Mouse (Mus musculus) embryonic facial prominence, embryonic 15.5 days (tissue): ENCODE measurements around the gene Gm21987. TPM values are rescaled to one million over a fixed set of nuclear protein-coding genes. Genes with fewer than 3 reads are reported as not detected.

Source experiments
- ATAC-seq: fragments of 200-750 bp; cut with Nextera tagmentation; 2 replicates; pipeline ENCODE4 v1.8.0; 2017; ENCODE audit warnings: low read depth, moderate TSS enrichment; ENCODE audit not compliant: insufficient number of reproducible peaks, low FRiP score, low TSS enrichment
- H3K27ac ChIP-seq: fragments of 300-500 bp; sonication (generic); replicated peaks from 2 replicates; pipeline ENCODE4 v1.5.1; 2015; ENCODE audit warnings: mild to moderate bottlenecking, inconsistent platforms
- H3K27me3 ChIP-seq: fragments of 300-500 bp; sonication (generic); 2 replicates; pipeline ENCODE4 v1.6.1; 2015; ENCODE audit warnings: inconsistent platforms
- H3K36me3 ChIP-seq: fragments of 300-500 bp; sonication (generic); 2 replicates; pipeline ENCODE4 v1.6.1; 2015; ENCODE audit warnings: mild to moderate bottlenecking, inconsistent platforms
- H3K4me1 ChIP-seq: fragments of 300-500 bp; sonication (generic); 2 replicates; pipeline ENCODE4 v1.6.1; 2015; ENCODE audit warnings: inconsistent platforms
- H3K4me2 ChIP-seq: fragments of 300-500 bp; sonication (generic); replicated peaks from 2 replicates; pipeline ENCODE4 v1.6.1; 2015; ENCODE audit warnings: mild to moderate bottlenecking, inconsistent platforms
- H3K4me3 ChIP-seq: fragments of 300-500 bp; sonication (generic); replicated peaks from 2 replicates; pipeline ENCODE4 v1.5.1; 2015; ENCODE audit warnings: mild to moderate bottlenecking, inconsistent platforms
- H3K9ac ChIP-seq: fragments of 300-500 bp; sonication (generic); 2 replicates; pipeline ENCODE4 v1.6.1; 2015; ENCODE audit warnings: inconsistent platforms
- H3K9me3 ChIP-seq: fragments of 300-500 bp; sonication (generic); replicated peaks from 2 replicates; pipeline ENCODE4 v1.6.1; 2016; ENCODE audit warnings: inconsistent platforms
- WGBS: fragments of 180-500 bp; shearing (Covaris S2); methylation state at CpG from one replicate; pipeline ENCODE4 v1.1.7; 2015; 5-methylcytosine and 5-hydroxymethylcytosine counted together
- polyA plus RNA-seq: library from polyadenylated mRNA; unstranded; fragments of >200 nt; fragmentation: Nextera tagmentation; extraction: Ambion mirVana; gene quantifications from 2 replicates; pipeline ENCODE4 v1.2.1, GENCODE M21; 2015

Gene Gm21987
- polyA plus RNA-seq: not detected in 2 replicates

DNA sequence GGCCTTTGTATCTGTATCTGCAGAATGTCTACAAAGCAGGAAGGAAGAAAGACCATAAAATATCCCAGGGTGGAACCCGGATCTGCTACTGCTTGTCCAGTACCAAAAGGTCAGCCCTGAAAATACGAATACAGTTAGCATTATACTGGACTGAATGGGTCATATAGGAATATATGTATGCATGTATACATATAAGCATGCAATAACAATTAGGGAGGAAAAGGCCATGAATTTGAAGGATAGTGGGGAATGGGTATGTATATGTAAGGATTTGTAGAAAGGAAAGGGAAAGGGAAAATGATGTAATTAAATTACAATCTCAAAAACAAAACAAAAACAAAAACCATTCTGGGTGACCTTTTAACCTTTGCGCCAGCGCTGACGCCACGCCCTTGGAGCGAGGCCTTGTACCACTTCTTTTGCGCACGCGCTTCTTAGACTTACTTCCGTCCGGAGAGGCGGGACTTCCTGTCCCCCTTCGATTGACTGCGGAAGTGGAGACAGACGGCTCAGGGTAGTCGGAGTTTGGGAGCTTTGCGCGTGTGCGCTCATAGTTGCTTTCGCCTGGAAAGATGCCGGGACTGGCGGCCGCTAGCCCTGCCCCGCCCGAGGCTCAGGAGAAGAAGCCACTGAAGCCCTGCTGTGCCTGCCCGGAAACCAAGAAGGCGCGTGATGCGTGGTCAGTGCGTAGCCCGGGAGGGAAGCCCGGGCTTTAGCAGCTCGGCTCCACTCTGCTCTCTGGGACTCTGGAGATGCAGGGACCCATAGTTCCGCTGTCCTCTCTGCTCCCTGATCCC lies at the start of gene Gm21987, which contains the start of gene Cox17:
Gene Gm21987 (plus strand): TSS at position 512 of the 797 bp plus-strand sequence.
Gene Cox17 (plus strand): TSS at position 463 of the 797 bp plus-strand sequence.
- Histone ChIP-seq H3K9ac (peak within 1 kb of the TSS; percentile 77), H3K36me3 (peaks cover 20% of the 10 kb centered on the region), H3K9me3 (no peaks in the 10 kb centered on the region), H3K4me2 (peak within 1 kb of the TSS; percentile 55), H3K4me3 (peak within 1 kb of the TSS; percentile 94), H3K27ac (peak within 1 kb of the TSS; percentile 89), H3K27me3 (no peaks in the 10 kb centered on the region), H3K4me1 (peaks cover 9% of the 10 kb centered on the region)
- WGBS: 3% methylated on average over 35 of the region's 35 CpGs
- peak; percentile 94 for ATAC-seq

DNA sequence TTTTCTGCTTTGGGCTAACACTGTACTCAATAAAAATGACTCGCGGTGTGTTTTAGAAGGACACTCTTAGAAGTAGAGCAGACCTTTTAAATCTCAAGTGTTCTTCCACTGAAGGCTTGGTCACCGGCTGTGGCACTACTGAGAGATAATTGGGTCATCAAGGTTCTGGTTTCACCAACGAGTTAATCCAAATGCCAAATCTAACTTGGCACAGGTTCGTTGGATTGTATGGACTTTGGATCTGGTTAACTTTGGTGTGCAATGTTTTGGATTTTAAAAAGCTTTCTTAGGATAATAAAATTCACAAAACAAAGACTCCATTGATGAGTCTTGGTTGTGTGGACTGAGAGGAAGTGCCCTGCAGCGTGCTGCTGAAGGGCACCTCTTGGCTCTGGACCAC lies 48.4 kb upstream of the Gm21987 start:
- Histone ChIP-seq H3K27ac (no peak overlapping the region), H3K4me2 (no peak overlapping the region), H3K36me3 (no peaks in the 10 kb centered on the region), H3K9me3 (no peaks in the 10 kb centered on the region), H3K27me3 (no peaks in the 10 kb centered on the region), H3K4me1 (no peaks in the 10 kb centered on the region), H3K4me3 (no peak overlapping the region), H3K9ac (no peak overlapping the region)
- 80% methylated on average over 6 of the region's 6 CpGs for WGBS
- ATAC-seq: no peak

GRCm38 (mm10) chr16:38302367-38302766 lies 44.5 kb upstream of the Gm21987 start:
- no peak overlapping the region for H3K9ac ChIP-seq
- ATAC-seq: no peak
- no peak overlapping the region for H3K27ac ChIP-seq
- H3K36me3 ChIP-seq: no peaks in the 10 kb centered on the region
- no peak overlapping the region for H3K4me3 ChIP-seq
- H3K9me3 ChIP-seq: no peaks in the 10 kb centered on the region
- no peaks in the 10 kb centered on the region for H3K27me3 ChIP-seq
- H3K4me2 ChIP-seq: no peak overlapping the region
- H3K4me1 ChIP-seq: peaks cover 14% of the 10 kb centered on the region; the same call in 1 of the 2 replicates
- 80% methylated on average over 13 of the region's 13 CpGs for WGBS

DNA sequence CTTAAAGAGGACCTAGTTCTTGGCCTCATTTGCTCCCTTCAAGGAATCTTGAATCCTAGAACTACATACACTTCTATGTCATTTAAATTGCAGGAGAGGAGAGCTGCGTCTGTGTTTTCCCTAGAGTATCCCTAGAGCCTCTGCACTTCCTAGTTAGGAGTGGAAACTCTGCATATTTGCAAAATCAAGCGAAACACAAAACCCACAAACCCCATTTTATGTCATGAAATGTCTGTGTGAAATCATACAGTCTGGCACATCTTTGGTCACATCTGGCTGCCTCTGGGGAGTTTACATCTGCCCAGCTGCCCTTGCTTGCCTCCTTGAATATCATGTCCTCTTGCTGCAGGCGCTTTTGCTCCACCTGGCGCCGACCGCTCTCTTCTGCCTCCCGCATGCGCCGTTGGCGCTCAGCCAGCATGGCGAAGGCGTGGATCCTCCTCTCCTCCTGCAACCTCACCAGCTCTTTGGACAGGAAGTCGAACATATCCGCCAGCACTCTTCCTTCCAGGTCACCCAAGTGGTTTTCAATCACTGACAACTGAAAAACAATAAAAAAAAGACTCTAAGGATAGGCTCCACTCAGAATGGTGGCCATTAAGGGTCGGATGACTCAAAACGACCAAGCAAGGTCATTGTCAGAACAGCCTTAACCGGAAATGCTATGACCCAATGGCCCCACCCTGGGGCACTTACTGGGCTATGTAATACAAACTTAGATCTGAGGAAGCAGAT lies 42.2 kb upstream of the Gm21987 start:
- peaks cover 14% of the 10 kb centered on the region; the same call in 1 of the 2 replicates for H3K4me1 ChIP-seq
- H3K4me2 ChIP-seq: peak overlapping the region; percentile 29
- H3K36me3 ChIP-seq: no peaks in the 10 kb centered on the region
- no peak for ATAC-seq
- 52% methylated on average over 17 of the region's 17 CpGs for WGBS
- no peaks in the 10 kb centered on the region for H3K27me3 ChIP-seq
- H3K9ac ChIP-seq: no peak overlapping the region
- no peaks in the 10 kb centered on the region for H3K9me3 ChIP-seq
- H3K4me3 ChIP-seq: no peak overlapping the region
- H3K27ac ChIP-seq: no peak overlapping the region

DNA sequence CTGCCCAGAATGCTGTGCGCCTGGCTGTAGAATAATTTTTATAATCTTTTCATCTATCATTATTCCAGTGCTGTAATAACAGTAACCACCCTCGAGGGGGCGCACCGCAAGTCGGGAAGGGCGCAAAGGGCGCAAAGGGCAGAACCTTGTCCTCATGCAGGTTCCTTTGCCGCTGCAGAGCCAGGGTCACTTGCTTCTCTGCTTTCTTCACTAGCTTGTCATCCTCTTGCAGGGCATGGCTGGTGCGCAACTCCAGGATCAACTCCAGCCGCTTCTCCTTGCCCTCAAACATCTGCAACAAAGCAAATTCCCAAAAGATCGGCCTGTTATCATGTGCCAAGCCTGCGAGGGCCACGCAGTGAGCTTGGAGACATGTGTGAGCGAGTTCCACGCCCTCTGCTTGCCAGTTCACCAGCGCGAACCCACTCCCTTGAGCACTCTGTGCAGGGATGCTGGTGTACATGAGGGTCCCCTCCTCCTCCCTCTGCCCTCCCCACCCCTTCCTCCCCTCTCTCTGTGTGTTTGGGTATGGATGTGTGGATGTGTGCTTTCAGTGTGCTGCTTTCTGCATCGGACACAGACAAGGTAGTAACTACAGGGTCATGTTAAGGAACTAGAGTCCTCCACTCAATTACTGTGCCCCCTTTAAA lies 40.1 kb upstream of the Gm21987 start:
- 43% methylated on average over 18 of the region's 18 CpGs for WGBS
- no peaks in the 10 kb centered on the region for H3K36me3 ChIP-seq
- peaks cover 14% of the 10 kb centered on the region; the same call in 1 of the 2 replicates for H3K4me1 ChIP-seq
- no peaks in the 10 kb centered on the region for H3K27me3 ChIP-seq
- H3K9me3 ChIP-seq: no peaks in the 10 kb centered on the region
- H3K9ac ChIP-seq: no peak overlapping the region
- H3K4me3 ChIP-seq: no peak overlapping the region
- ATAC-seq: no peak; the same call in 1 of the 2 replicates
- peak overlapping the region; percentile 4; the same call in 1 of the 2 replicates for H3K4me2 ChIP-seq
- no peak overlapping the region for H3K27ac ChIP-seq

DNA sequence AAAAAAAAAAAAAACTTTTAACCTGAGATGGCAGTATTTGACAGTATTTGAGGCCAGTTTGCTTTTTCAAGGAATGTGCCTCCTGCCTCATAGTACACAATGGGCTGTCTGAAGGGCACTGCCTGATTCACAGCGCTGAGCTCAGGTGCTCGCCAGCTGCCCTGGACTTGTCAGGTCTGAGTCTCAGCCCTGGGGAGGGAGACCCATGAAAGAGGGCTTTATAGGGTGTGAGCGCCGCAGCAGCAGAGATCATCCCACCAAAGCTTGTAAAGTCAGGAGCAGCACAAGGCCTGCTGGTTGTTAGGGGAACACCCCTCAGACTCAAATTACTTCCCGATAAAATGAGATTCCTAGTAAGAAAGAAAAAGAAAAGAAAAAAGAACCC lies 39.6 kb upstream of the Gm21987 start:
- ATAC-seq: no peak
- Histone ChIP-seq H3K27ac (no peak overlapping the region), H3K4me2 (no peak overlapping the region)

DNA sequence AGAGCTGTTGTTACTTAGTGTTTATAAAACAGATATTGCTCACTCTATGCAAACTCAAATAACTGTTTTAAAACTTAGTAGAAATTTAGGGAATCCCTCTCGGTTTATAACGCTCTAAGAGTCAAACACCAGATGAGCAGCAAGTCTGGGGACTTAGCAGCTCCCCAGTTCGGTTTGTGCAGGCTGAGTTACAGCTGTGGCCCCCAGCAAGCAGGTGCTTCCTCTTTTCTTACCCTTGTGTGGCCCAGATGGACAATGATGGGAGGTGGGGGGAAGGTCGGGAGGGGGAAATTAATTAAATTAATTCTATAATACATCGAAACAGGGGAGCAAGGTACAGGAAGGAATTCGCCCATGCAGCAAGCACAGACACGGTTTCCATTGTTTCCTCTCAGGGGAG lies 39.2 kb upstream of the Gm21987 start:
- Histone ChIP-seq H3K27me3 (no peaks in the 10 kb centered on the region), H3K9ac (no peak overlapping the region), H3K4me3 (no peak overlapping the region), H3K36me3 (no peaks in the 10 kb centered on the region), H3K4me1 (peaks cover 14% of the 10 kb centered on the region; the same call in 1 of the 2 replicates), H3K4me2 (no peak overlapping the region), H3K27ac (no peak overlapping the region), H3K9me3 (no peaks in the 10 kb centered on the region)
- ATAC-seq: no peak
- WGBS: 44% methylated on average over 7 of the region's 7 CpGs

More for the DNA sequence above, 39.6 kb upstream of the Gm21987 start:
- H3K4me3 ChIP-seq: no peak overlapping the region
- H3K9me3 ChIP-seq: no peaks in the 10 kb centered on the region
- H3K9ac ChIP-seq: no peak overlapping the region
- no peaks in the 10 kb centered on the region for H3K36me3 ChIP-seq
- 37% methylated on average over 5 of the region's 5 CpGs for WGBS
- H3K4me1 ChIP-seq: peaks cover 14% of the 10 kb centered on the region; the same call in 1 of the 2 replicates
- no peaks in the 10 kb centered on the region for H3K27me3 ChIP-seq

DNA sequence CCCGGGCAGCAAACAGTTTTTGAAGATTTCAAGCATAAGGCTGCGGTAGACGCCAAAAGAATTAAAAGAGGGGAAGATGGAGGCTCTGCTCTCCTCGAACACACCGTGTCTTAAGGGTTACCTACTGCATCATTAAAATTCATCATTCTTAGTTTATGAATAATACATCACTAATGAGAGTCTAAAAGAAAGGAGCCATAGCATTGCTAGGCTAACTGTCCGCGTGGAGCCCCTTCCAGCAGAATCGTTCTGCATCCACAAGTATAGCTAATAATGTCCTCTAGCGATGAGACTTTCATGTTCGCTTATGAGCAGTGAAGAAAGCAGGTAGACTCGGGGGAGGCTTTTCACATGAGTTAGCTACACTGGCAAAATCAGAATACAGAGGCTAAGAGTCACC lies 38.6 kb upstream of the Gm21987 start:
- Histone ChIP-seq H3K4me2 (no peak overlapping the region), H3K9me3 (no peaks in the 10 kb centered on the region), H3K9ac (no peak overlapping the region), H3K4me3 (no peak overlapping the region), H3K27ac (no peak overlapping the region), H3K36me3 (no peaks in the 10 kb centered on the region), H3K4me1 (peaks cover 14% of the 10 kb centered on the region; the same call in 1 of the 2 replicates), H3K27me3 (no peaks in the 10 kb centered on the region)
- no peak for ATAC-seq
- WGBS: 85% methylated on average over 11 of the region's 11 CpGs

DNA sequence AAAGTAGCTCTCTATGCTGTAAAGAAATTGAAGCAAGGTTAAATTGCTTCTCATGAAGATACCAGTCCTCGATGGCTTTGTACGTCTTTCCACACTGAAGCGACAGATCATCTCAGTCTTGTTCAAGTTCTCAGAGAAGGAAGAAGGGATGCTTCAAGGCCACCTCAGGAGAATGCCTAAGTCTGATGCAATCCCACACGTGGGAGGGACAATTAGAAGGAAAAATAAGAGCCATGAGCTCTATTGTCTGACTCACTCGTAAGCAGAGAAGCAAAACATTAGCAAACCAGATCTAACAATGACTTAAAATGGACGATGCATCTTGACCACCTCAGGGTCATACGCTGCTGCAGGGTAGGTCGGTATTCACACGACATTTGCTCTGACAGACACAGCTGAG lies 28.3 kb upstream of the Gm21987 start:
- Histone ChIP-seq H3K4me1 (no peaks in the 10 kb centered on the region), H3K27ac (no peak overlapping the region), H3K9ac (no peak overlapping the region), H3K4me3 (no peak overlapping the region), H3K27me3 (no peaks in the 10 kb centered on the region), H3K9me3 (no peaks in the 10 kb centered on the region), H3K4me2 (no peak overlapping the region), H3K36me3 (no peaks in the 10 kb centered on the region)
- 68% methylated on average over 9 of the region's 9 CpGs for WGBS
- ATAC-seq: no peak

DNA sequence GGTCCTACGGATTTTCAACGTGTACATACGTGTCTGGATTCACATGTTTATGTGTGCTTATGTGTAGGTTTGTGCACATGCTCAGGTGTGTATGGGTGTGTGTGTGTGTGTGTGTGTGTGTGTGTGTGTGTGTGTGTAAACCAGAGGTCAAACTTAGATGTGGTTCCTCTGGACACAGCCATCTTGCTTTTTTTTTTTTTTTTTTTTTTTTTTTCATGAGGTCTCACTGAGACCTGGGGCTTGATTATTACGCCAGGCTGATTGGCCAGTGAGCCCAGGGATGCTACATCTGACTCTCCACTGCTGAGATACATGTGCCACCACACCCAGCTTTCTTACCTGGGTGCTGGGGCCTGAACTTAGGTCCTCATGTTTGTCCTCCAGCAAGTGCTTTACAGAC lies 27.8 kb upstream of the Gm21987 start:
- H3K36me3 ChIP-seq: no peaks in the 10 kb centered on the region
- no peaks in the 10 kb centered on the region for H3K9me3 ChIP-seq
- H3K4me1 ChIP-seq: no peaks in the 10 kb centered on the region
- 92% methylated on average over 4 of the region's 4 CpGs for WGBS
- no peaks in the 10 kb centered on the region for H3K27me3 ChIP-seq
- no peak overlapping the region for H3K27ac ChIP-seq
- no peak overlapping the region for H3K4me3 ChIP-seq
- H3K4me2 ChIP-seq: no peak overlapping the region
- no peak for ATAC-seq
- no peak overlapping the region for H3K9ac ChIP-seq

- no peak for ATAC-seq
- H3K27me3 ChIP-seq: no peaks in the 10 kb centered on the region
- no peaks in the 10 kb centered on the region for H3K36me3 ChIP-seq
- peak overlapping the region; percentile 39; the same call in 1 of the 2 replicates for H3K4me2 ChIP-seq
- H3K9me3 ChIP-seq: no peaks in the 10 kb centered on the region
- WGBS: 30% methylated on average over 17 of the region's 17 CpGs
- H3K4me3 ChIP-seq: no peak overlapping the region
- H3K4me1 ChIP-seq: no peaks in the 10 kb centered on the region
- no peak overlapping the region for H3K27ac ChIP-seq
- H3K9ac ChIP-seq: no peak overlapping the region
Observed at GRCm38 (mm10) chr16:38321452-38321935, 25.3 kb upstream of the Gm21987 start.
